Mouse (Mus musculus): ENCODE measurements around the gene Ddx31. TPM values are rescaled to one million over a fixed set of nuclear protein-coding genes. Genes with fewer than 3 reads are reported as not detected.

Ddx31 gene
- total RNA-seq, 1 experiment from 2014 or later = 11.5 TPM

DNA sequence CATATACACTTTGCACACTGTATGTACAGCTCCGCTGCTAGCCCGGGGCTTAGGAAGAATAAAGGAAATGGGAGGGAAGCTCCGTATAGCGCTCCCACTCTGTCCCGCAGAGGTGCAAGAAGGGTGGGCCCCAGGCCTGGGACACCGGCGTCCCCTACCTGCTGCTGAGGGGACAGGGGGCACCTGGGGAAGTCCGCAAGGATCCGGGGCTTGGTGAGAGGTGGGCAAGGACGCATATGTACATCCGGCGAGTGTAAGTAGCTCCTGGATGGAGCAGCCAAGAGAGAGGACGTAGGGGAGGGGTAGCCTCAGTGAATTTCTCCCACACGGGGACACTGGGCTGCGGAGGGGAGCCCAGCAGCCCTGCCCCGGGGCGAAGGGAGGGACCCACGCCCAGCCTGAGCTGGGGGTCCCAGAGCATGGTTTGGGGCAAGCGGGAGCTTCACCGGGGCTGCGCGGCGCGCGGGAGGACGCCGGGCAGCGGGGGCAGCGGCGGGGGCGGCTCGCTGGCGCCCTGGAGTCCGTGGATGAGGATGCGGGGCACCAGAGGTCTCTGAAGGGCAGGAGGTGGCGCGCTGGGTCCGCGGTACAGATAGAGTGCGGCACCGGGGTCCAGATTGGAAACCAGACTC lies 69.1 kb downstream of the Ddx31 start:
- ATAC-seq (replicated peaks; ENCODE audit: insufficient number of reproducible peaks, low FRiP score, low TSS enrichment, poor library complexity, severe bottlenecking) = no peak

DNA sequence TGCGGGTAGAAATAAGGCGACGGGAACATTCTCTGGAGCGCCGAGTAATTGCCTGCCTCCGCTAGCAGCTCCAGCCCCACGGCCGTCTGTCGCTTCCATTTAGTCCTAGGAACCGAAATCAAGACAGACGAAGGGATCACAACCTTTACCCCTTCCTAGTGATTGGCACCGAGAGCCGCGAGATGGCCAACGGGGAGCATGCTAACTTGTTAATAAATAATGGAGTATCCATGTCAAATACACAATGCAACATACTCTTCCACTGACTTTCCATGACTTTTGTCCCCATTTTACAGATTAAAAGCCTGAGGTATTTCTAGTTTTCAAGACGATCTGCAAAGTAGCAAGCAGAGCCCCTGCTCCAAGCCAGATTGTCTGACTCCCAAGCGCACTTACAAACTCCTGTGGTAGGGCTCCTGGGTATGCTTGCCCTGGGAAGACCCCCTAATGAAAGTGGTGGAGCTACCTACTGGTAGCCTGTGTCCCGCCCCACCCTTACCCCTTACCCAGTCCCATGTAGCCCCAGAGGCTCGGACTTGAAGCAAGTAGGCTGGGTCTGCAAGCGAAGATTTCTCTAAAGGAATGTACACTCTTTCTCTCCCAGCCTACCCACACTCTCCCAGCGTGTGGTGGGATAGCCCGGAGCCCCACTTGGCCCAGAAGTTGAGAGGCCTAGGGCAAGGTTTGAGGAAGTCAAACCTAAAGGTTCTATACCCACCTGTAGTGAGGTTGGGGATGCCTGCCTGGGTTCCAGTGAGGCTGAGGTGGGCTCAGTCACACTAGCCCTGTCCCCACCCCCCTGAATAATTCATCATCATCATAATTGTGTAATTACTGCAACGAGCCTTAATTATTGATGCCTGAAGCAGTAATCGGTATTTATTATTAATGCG lies 69.9 kb downstream of the Ddx31 start:
- ATAC-seq (replicated peaks; ENCODE audit: insufficient number of reproducible peaks, low FRiP score, low TSS enrichment, poor library complexity, severe bottlenecking) = no peak

DNA sequence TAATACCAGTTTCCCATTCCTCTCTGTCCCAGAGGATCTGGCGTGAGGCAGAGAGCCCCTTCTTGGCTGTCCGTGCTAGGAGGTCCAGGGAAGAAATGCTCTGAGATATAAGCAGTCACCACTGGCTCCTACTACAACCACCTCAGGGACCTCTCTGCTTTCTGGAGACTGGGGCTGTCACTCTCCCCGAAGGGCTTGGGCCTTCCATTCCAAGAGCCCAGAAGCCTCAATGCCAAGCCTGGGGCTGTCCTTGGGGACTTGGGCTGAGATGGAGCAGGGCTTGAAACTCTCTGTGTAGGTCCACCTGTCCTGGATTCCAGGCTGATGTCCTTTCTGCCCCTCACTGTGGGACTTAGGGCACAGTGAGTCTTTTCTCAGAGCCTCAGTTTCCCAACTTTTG lies 70.7 kb downstream of the Ddx31 start:
- no peak for ATAC-seq (replicated peaks; ENCODE audit: insufficient number of reproducible peaks, low FRiP score, low TSS enrichment, poor library complexity, severe bottlenecking)

DNA sequence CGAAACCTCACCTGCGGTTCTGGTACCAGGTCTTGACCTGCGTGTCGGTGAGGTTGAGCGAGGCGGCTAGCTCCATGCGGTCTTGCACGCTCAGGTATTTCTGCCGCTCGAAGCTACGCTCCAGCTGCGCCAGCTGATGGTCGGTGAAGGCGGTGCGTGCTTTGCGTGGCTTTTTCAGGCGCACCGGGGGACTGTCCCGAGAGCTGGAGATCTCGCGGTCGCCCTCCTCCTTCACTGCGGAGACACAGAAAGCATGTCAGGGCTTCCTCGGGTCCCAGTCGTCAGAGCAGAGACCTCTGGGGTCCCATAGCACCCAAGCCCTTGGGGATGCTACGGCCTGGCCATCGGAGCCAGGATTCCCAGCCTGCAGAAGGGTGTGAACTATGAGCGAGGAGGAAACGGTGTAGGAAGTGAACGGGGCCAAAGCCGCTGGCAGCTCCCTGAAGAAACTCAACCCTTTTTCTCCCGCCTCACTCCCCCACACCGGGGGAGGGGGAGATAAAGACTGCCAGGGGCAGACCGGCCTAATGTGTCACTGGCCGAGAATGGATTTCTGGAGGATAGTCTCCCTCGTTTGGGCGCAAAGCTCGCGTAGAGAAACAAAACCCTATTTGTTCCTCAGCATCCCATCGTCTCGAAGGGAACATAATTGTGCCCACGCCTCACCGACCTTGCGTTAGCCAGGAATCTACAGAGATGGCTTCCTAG lies 71.3 kb downstream of the Ddx31 start:
- ATAC-seq (replicated peaks; ENCODE audit: insufficient number of reproducible peaks, low FRiP score, low TSS enrichment, poor library complexity, severe bottlenecking) = no peak

DNA sequence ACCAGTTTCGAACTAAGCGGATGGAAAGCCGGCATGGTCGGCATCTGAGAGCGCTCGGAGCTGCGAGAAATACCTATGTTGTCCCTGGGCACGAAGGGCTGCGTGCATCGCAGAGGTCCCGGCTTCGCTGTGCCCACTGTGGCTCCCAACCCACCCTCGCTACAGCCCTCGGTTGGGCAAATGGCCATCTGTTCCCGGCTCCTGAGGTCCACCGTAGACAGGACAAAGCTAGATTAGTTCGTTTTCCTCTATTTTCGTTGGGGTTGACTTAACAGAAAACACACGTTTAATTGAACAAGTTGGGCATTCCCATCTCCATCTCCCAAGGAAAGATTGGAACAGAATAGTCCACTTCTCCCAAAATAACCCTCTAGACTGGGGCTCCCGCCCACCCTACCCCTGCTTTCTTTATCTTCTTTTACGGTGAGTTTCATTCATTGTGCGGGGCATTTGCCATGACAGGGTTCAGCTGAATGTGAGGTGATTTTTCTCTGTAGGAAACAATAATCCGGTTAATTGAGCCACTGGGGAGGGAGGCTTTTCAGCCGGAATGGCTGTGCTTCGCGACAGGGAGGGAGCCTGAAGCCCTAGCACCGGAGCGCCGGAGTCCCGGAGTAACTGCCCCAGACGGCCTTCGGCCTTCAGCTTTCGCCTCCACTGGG lies 72.0 kb downstream of the Ddx31 start:
- ATAC-seq (replicated peaks; ENCODE audit: insufficient number of reproducible peaks, low FRiP score, low TSS enrichment, poor library complexity, severe bottlenecking) = no peak

DNA sequence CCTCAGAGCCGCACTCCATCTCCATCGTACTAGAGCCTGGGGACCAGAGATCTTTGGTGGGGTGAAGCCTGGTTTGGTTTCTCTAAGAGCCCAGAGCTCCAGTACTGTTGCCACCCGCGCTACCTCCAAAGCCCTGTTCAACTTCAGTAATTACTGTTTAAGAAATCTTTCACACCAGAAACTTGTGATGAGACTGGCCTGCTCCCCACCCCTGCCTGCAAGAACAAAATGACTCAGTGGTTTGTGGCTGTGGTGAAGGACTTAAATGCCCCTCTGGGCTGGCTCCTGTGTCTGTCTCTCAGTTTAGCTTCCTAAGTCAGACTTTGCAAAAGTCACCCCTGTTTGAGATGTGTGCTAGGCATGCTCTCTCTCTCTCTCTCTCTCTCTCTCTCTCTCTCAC lies 72.8 kb downstream of the Ddx31 start:
- ATAC-seq (replicated peaks; ENCODE audit: insufficient number of reproducible peaks, low FRiP score, low TSS enrichment, poor library complexity, severe bottlenecking) = no peak

DNA sequence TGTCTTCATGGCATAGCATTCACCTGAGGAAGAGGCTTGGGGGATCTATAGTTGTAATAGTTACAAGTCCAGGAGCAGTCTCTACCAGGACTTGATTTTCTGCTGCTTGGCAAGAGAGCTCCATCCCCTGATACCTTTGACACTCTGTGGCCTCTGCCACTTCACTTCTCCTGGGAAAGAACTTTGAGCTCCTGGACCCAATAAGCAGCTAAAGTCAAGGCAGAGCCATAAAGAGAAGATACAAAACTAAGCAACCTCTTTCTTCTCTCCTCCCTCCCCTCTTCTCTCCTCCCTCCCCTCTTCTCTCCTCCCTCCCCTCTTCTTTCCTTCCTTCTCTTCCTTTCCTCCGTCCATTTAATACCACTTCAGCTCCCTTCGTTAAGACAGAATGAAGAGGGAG lies 73.9 kb downstream of the Ddx31 start:
- no peak for ATAC-seq (replicated peaks; ENCODE audit: insufficient number of reproducible peaks, low FRiP score, low TSS enrichment, poor library complexity, severe bottlenecking)

DNA sequence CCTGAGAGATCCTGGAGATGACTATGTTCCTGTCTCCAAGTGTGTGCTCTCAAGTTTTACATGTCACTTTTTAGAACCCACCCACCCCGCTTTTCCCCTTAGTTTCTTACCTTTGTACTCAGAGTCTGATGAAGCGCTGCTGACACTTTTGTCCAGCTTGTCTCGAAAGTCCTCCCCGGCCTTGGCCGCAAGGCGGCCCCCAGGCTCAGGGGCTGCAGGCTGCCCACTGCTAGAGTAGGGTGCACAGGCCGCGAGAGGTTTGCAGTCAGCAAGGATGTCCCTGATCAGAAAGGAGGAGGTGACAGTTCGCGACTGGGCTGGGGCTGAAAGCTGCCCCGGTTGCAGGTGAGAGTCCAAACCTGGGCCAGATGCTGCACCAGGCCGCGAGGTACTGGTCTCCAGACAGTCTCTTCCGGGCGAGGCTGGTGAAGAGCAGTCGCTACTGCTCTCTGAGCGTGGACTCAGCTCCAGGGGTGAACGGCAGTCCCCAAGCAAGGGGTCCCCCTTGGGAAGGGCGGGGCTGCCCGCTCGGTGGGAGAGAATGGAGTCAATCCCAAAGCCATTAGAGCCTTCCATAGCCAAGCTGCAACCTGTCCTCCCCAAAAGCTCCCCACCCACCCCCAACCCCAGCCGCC lies 75.0 kb downstream of the Ddx31 start:
- no peak for ATAC-seq (replicated peaks; ENCODE audit: insufficient number of reproducible peaks, low FRiP score, low TSS enrichment, poor library complexity, severe bottlenecking)

DNA sequence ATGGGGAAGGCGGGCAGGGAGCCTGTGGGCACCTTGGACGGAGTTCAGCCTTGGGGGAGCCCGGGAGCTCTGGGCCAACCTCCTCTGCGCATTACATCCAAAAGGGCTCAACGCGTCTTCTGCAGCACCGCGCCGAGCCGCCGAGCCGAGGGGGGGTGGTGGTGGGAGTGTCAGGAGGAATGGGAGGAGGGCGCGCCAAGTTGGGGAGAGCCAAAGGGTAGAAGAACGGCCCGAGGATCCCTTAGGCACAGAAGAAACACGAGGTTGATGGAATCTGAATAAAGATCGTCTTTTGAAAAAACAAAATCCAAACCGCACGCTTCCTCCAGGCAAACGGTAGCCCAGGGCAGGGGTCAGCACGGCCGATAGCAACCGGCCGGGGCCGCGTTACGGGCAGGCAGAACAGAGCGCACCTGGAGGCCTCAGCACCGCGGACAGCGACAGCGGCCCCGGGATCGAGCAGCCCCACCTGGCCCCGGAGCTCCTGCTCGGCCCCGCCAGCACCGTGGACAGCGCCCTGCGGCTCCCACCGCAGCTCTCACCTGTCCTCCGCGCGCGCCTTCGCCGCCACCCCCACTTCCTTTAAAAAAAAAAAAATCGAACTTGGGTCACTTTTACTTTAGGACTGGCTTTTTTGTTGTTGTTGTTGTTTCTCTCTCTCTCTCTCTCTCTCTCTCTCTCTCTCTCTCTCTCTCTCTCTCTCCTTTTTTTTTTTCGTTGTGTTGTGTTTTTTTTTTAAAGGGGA lies 75.7 kb downstream of the Ddx31 start:
- no peak for ATAC-seq (replicated peaks; ENCODE audit: insufficient number of reproducible peaks, low FRiP score, low TSS enrichment, poor library complexity, severe bottlenecking)

DNA sequence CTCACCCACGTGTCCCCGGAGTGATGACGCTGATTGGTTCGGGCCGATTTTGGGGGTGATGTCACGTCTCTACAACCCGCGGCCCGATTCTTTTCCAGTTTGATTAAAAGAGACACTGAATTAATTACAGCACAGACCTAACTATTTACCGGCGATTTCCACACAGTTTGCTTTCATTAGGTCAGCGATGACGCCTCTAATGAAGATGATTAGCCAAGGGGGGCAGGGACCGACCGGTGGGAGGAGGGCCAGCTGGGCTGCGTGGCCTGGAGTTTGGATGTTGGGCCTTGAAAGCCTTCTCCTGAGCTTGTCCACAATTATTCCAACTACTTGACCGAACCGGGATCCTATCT lies 76.3 kb downstream of the Ddx31 start, which contains the start of gene Barhl1:
Gene Barhl1 (minus strand): TSS at position 156 of the 353 bp plus-strand sequence.
- ATAC-seq (replicated peaks; ENCODE audit: insufficient number of reproducible peaks, low FRiP score, low TSS enrichment, poor library complexity, severe bottlenecking) = no peak

DNA sequence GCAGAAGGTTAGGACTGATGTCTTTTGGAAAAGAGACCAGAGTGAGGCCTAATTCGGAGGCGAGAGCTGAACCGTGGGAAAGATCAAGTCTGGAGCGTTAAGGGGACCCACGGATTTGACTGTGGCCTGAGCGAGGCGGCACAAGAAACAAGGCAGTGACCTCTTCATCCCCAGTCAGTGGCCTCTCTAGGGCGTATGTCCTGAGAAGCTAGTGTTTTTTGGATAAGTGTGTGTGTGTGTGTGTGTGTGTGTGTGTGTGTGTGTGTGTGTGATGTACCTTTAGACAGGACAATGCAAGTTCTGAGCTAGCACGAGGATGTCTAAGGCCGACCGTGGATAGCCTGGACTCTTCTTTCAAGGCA lies 76.9 kb downstream of the Ddx31 start:
- no peak for ATAC-seq (replicated peaks; ENCODE audit: insufficient number of reproducible peaks, low FRiP score, low TSS enrichment, poor library complexity, severe bottlenecking)

DNA sequence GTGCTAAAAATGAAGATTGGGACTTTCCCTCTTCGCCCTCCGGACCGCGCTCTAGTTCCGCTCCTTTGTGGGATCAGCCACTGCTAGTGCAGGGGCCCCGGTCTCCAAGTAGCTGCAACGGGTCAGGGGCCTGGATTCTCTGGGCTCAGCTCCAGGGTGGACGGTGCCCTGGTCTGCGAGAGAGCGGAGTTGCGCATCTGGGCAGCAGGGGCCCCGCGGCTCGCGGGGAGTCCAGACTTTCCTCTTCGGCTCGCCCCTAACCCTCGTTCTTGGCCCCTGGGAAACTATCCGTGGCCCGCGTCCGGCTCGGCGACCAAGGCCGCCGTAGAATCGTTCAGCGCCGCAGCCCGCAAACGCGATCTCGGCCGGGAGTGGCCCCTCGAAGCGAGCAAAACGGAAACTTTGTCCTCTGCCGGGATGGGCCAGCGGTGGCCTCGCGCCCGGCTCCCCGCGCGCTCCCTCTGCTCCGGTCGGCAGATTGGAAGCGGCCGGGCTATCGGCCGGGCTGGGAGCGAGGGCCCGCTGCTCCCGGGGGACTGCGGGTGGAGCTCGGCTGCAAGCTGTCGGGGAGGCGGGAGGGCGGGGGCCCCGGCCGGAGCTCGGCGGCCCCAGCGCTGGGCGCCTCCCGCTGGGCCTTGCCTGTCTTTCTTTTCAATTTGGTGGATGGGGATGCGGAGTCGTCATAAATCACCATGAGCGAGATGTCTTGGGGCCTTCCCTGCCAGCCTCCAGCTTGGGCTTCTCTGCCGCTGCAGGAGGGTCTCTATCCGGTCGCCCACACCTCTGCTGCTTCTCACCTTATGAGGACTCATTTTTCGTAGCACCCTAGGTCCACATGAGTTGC lies 77.5 kb downstream of the Ddx31 start:
- no peak for ATAC-seq (replicated peaks; ENCODE audit: insufficient number of reproducible peaks, low FRiP score, low TSS enrichment, poor library complexity, severe bottlenecking)

DNA sequence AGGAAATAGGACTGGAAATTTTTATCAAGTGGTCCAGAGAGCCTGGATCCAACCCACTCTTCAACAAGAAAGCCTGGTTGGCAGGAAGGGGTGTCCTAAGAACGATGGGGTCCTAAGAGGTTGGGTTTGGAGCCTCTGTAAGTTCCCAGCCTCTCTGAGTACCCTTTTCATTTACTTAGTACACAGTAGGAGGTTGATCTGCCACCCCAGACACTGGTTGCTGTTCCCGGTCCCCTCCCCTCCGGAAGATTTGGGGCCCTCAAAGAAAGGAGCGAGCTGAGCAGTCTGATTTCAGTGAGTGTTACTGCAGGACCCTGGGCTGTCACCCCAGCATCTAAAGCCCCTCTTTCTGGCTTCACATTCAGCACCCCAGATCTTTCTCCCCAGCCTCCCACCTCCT lies 78.8 kb downstream of the Ddx31 start:
- no peak for ATAC-seq (replicated peaks; ENCODE audit: insufficient number of reproducible peaks, low FRiP score, low TSS enrichment, poor library complexity, severe bottlenecking)

DNA sequence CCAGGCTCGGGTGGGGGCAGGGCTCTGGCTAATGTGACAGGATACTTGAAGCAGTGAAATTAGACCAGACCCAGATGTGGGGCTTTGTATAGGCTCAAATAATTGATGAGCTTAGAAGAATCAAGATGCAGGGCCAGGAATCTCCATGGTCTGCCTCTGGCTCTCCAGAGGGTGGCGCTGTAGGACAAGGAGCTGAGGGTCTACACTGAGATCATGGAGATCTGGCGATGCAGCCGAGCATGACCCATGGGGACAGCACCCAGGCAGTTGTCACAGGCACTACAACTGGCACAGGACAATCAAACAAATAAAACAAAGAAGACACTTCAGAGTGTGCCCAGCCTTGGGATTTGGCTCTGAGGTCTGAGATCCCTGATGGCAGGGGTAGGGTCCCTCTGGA lies 83.7 kb downstream of the Ddx31 start:
- ATAC-seq (replicated peaks; ENCODE audit: insufficient number of reproducible peaks, low FRiP score, low TSS enrichment, poor library complexity, severe bottlenecking) = no peak

DNA sequence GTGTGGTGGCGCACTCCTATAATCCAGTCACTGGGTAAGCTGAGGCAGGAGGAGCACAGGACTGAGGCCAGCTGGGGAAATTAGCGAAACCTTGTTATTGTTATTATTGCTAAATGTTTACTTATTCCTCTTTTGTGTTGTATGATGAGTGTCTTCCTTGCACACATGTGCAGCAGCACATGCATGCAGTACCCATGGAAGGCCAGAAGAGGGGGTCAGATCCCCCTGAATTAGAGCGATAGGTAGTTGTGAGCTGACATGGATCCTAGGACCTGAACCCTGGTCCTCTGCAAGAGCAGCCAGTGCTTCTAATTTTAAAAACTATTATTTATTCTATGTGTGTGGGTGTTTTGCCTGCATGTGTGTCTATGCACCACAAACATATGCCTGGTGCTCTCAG lies 90.4 kb downstream of the Ddx31 start:
- no peak for ATAC-seq (replicated peaks; ENCODE audit: insufficient number of reproducible peaks, low FRiP score, low TSS enrichment, poor library complexity, severe bottlenecking)

DNA sequence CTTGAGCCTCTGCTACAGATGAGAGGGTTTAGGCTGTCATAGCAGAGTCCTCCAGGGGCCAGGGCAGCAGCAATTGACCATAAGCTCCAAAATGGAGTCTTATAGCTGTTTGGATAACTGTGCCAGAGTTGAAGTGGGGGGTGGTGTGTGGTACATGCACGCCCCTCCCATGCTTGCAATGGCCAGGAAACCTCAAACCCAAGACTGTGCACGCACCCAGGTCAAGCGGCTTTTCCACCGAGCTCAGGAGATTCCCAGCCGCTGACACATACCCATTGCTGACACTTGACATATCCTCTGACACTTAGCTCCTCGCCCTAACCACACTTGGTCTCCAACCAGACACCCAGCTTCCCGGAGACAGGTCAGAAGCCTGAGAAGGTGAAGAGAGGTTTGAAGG lies 98.8 kb downstream of the Ddx31 start:
- no peak for ATAC-seq (replicated peaks; ENCODE audit: insufficient number of reproducible peaks, low FRiP score, low TSS enrichment, poor library complexity, severe bottlenecking)

DNA sequence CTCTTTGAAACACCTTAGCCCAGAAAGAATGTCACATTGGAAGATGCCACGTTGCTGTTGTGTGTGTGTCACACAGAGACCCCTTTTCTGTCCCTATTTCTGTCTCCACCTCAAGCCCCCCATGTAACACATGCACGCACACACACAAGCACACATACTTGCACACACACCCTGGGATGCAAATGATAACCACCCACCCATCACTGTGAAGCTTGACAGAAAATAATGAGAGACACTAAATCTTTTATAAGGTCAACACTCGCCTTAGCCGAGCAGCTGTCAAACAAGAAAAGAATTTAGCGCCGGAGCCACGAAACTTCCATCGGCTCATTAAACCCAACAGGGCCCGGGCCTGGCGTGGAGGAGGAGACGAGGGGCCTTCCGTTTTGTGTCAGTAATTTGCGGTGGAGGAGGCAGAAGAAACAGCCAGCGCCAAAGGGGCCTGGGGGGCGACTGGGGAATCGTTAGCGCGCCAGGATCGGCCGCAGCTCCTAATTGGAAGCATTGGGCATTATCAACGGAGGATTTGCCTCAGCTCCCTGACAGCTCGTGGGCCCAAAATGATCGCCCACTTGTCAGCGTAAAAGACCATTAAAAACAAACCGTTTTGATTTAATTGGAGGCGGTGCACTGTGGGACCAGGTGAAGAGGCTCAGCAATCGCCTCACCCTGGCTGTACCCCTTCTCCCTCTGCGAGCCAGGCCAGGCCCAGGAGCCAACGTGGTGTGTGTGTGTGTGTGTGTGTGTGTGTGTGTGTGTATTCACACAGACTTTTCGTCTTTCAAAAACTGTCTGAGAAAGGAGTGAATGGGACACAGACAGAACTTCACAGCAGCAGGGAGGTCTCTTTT lies 103.7 kb downstream of the Ddx31 start:
- no peak for ATAC-seq (replicated peaks; ENCODE audit: insufficient number of reproducible peaks, low FRiP score, low TSS enrichment, poor library complexity, severe bottlenecking)

Measured in monocyte, adult 5-6 weeks (primary cell).